Mouse (Mus musculus): ENCODE measurements around the gene Mrpl36. TPM values are rescaled to one million over a fixed set of nuclear protein-coding genes. Genes with fewer than 3 reads are reported as not detected.

Mrpl36 gene
- total and polyA plus RNA-seq, 3 experiments = 53.3 to 81.8 (median 57.8) TPM

DNA sequence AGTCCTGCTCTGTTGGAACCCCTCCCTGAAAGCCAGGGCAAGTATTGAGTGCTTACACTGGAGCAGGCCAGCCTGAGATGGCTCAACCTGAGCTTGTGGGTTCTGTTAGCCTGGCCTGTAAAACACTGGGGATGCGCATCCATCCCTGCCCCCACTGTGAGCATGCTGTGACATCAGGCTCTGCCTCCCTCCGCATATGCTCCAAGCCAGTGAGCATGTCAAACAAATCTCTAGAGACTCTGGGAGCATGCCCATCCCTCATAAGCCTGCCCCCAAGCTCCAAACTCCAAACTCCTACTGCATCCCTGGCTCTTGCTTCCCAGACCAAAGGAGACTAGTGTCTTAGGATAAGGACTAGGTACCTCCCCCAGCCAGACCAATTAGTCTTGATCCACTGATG, 46.3 kb downstream of the Mrpl36 start:
- Histone ChIP-seq H3K9ac (ENCODE audit: low read depth, low read length) (no peak overlapping the region), H3K36me3 (ENCODE audit: control insufficient read depth, insufficient read depth, low read length) (no peaks in the 10 kb centered on the region), H3K4me1 (ENCODE audit: control insufficient read depth, insufficient read depth, low read length) (no peaks in the 10 kb centered on the region), H3K4me3 (no peak overlapping the region), H3K27ac (no peak overlapping the region), H3K27me3 (ENCODE audit: control insufficient read depth, insufficient read depth, low read length) (no peaks in the 10 kb centered on the region), H3K79me2 (replicated peaks; ENCODE audit: control insufficient read depth, insufficient read depth, low read length) (no peaks in the 10 kb centered on the region)
- intact Hi-C loops (cut with DNase I) = no loop called here
- no peak for DNase-seq
- WGBS = 77% methylated on average over 2 of the region's 2 CpGs
- TF ChIP-seq POLR2A (IDR thresholded peaks at IDR 0.05; ENCODE audit: insufficient read depth, low read depth, low read length) (no peak), EP300 (IDR thresholded peaks at IDR 0.05; ENCODE audit: insufficient read depth, low read depth, low read length) (no peak), CTCF (IDR thresholded peaks at IDR 0.05) (no peak)

DNA sequence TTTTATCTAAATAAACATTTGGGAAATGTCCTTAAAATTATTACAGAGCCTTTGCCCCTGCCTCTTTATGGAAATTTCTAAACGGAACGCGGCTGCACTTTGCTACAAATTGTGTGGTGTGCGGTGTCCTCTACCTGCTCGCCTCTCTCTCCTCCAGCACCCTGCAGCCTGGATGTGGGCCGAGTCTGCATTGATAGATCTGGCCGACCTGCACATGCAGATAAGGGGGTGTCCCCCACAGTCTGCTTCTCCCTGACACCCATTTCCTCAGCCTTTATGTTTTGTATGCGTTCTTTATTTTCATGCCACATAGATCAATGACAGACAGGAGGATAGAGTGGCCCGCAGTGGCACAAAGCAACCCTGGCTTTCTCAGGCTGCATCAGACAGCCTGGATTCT, 49.3 kb downstream of the Mrpl36 start:
- DNase-seq = no peak
- H3K9ac ChIP-seq (ENCODE audit: low read depth, low read length) = no peak overlapping the region
- no peak overlapping the region for H3K27ac ChIP-seq
- H3K36me3 ChIP-seq (ENCODE audit: control insufficient read depth, insufficient read depth, low read length) = no peaks in the 10 kb centered on the region
- intact Hi-C loops (cut with DNase I) = no loop called here
- no peaks in the 10 kb centered on the region for H3K4me1 ChIP-seq (ENCODE audit: control insufficient read depth, insufficient read depth, low read length)
- no peak overlapping the region for H3K4me3 ChIP-seq
- TF ChIP-seq CTCF (IDR thresholded peaks at IDR 0.05) = no peak
- no peak for TF ChIP-seq POLR2A (IDR thresholded peaks at IDR 0.05; ENCODE audit: insufficient read depth, low read depth, low read length)
- TF ChIP-seq EP300 (IDR thresholded peaks at IDR 0.05; ENCODE audit: insufficient read depth, low read depth, low read length) = no peak
- 85% methylated on average over 9 of the region's 9 CpGs for WGBS
- no peaks in the 10 kb centered on the region for H3K79me2 ChIP-seq (replicated peaks; ENCODE audit: control insufficient read depth, insufficient read depth, low read length)
- no peaks in the 10 kb centered on the region for H3K27me3 ChIP-seq (ENCODE audit: control insufficient read depth, insufficient read depth, low read length)

Other genes starting within 250 kb of the Mrpl36 start
- 10 to 100 TPM; 26.5 to 30.9 TPM for gene Irx4, start 68.0 kb upstream of the Mrpl36 start, total RNA-seq (2021)
- 15.6 and 19.8 TPM in 2 replicates for gene Irx4, start 68.0 kb upstream of the Mrpl36 start, polyA plus RNA-seq (2012; rRNA removed)
- 1,000 to 10,000 TPM; 1,124 to 1,284 TPM for gene Ndufs6, start within 50 bp of the Mrpl36 start, total RNA-seq (2021)
- gene Ndufs6, start within 50 bp of the Mrpl36 start, polyA plus RNA-seq (2012; rRNA removed) = 494 and 621 TPM in 2 replicates
- 10 to 100 TPM in 1 of 2 experiments, 1 to 10 TPM in 1; 7.5 to 13.1 TPM for gene Lpcat1, start 138.7 kb downstream of the Mrpl36 start, total RNA-seq (2021)
- gene Lpcat1, start 138.7 kb downstream of the Mrpl36 start, polyA plus RNA-seq (2012; rRNA removed) = 11.1 and 17.1 TPM in 2 replicates
- gene Slc6a3, start 208.2 kb downstream of the Mrpl36 start, total RNA-seq (2021) = not detected
- not detected in 2 replicates for gene Slc6a3, start 208.2 kb downstream of the Mrpl36 start, polyA plus RNA-seq (2012; rRNA removed)